Mouse (Mus musculus): ENCODE measurements around the gene Pagr1a. TPM values are rescaled to one million over a fixed set of nuclear protein-coding genes. Genes with fewer than 3 reads are reported as not detected.

Gene Pagr1a
- polyA plus RNA-seq, 2 experiments: 31.9 to 47.6 TPM

GRCm38 (mm10) chr7:127041851-127042672, 24.9 kb upstream of the Pagr1a start, which contains the start of gene Kif22:
TSS of gene Kif22 (minus strand) at chr7:127042471.
- Histone ChIP-seq H3K27me3 (ENCODE audit: control insufficient read depth, insufficient read depth, low read length) (no peaks in the 10 kb centered on the region), H3K27ac (replicated peaks; ENCODE audit: low read depth, low read length) (peak within 1 kb of the TSS; percentile 72), H3K9ac (ENCODE audit: low read depth, low read length, severe bottlenecking) (peak within 1 kb of the TSS; percentile 71), H3K4me2 (replicated peaks; ENCODE audit: low read depth, low read length, severe bottlenecking) (peak within 1 kb of the TSS; percentile 82), H3K4me3 (replicated peaks; ENCODE audit: low read length) (peak within 1 kb of the TSS; percentile 84), H3K36me3 (ENCODE audit: control insufficient read depth, insufficient read depth, low read length) (no peaks in the 10 kb centered on the region), H3K4me1 (ENCODE audit: control insufficient read depth, insufficient read depth, low read length) (peaks cover 4% of the 10 kb centered on the region; the same call in 1 of the 2 replicates), H3K9me3 (ENCODE audit: control insufficient read depth, low read length) (no peaks in the 10 kb centered on the region)
- peak; percentile 86 for DNase-seq (ENCODE audit: low spot score)
- ATAC-seq (ENCODE audit: low FRiP score, low read depth): peak; percentile 88
- TF ChIP-seq POLR2A (IDR thresholded peaks at IDR 0.05; ENCODE audit: borderline replicate concordance, extremely low read depth, insufficient read depth, insufficient read length): no peak
- 1% methylated on average over 52 of the region's 53 CpGs for WGBS

DNA sequence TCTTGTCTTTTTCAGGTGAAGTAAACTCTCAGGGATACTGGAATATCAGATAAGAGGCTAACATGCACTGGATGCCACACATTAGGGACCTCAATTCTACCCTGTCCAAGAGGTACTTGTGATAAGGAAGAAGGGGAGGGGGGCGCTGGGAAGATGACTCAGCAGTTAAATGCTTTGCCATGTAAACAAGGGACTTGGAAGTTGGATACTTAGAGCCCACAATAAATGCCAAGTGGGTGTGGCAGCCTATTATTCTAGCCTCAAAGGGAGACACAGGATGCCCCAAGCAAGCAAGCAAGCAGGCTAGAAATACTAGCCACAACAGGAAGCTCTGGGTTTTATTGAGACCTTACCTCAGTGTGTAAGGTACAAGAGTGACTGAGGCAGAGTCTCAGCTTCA, 14.1 kb upstream of the Pagr1a start:
- no peak overlapping the region for H3K9ac ChIP-seq (ENCODE audit: low read depth, low read length, severe bottlenecking)
- H3K27ac ChIP-seq (replicated peaks; ENCODE audit: low read depth, low read length): no peak overlapping the region
- H3K4me2 ChIP-seq (replicated peaks; ENCODE audit: low read depth, low read length, severe bottlenecking): no peak overlapping the region
- WGBS: 81% methylated on average over 1 of the region's 1 CpGs
- H3K4me1 ChIP-seq (ENCODE audit: control insufficient read depth, insufficient read depth, low read length): peaks cover 7% of the 10 kb centered on the region
- DNase-seq (ENCODE audit: low spot score) (no peak), ATAC-seq (ENCODE audit: low FRiP score, low read depth) (no peak)
- TF ChIP-seq POLR2A (IDR thresholded peaks at IDR 0.05; ENCODE audit: borderline replicate concordance, extremely low read depth, insufficient read depth, insufficient read length): no peak
- H3K9me3 ChIP-seq (ENCODE audit: control insufficient read depth, low read length): no peaks in the 10 kb centered on the region
- H3K27me3 ChIP-seq (ENCODE audit: control insufficient read depth, insufficient read depth, low read length): no peaks in the 10 kb centered on the region
- no peak overlapping the region for H3K4me3 ChIP-seq (replicated peaks; ENCODE audit: low read length)
- H3K36me3 ChIP-seq (ENCODE audit: control insufficient read depth, insufficient read depth, low read length): peaks cover 66% of the 10 kb centered on the region

DNA sequence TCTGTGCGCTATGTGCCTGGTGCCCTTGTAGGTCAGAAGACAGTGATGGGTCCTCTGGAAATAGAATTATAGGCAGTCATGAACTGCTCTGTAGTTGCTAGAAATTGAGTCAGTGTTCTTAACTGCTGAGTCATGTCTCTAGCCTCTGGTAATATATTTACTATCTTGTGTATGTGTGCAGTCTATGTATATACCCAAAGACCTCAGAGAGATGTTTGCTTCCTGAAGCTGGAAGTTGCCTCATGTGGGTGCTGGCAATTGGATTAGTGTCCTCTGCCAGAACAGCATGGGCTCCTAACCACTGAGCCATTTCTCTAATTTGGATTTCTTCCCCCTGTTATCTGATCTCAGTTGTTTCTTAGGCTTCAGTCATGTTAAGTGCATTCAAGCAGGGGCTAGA, 13.0 kb upstream of the Pagr1a start:
- no peak for TF ChIP-seq POLR2A (IDR thresholded peaks at IDR 0.05; ENCODE audit: borderline replicate concordance, extremely low read depth, insufficient read depth, insufficient read length)
- ATAC-seq (ENCODE audit: low FRiP score, low read depth) (no peak), DNase-seq (ENCODE audit: low spot score) (no peak)
- Histone ChIP-seq H3K9ac (ENCODE audit: low read depth, low read length, severe bottlenecking) (no peak overlapping the region), H3K9me3 (ENCODE audit: control insufficient read depth, low read length) (no peaks in the 10 kb centered on the region), H3K27me3 (ENCODE audit: control insufficient read depth, insufficient read depth, low read length) (no peaks in the 10 kb centered on the region), H3K27ac (replicated peaks; ENCODE audit: low read depth, low read length) (no peak overlapping the region), H3K4me3 (replicated peaks; ENCODE audit: low read length) (no peak overlapping the region), H3K4me1 (ENCODE audit: control insufficient read depth, insufficient read depth, low read length) (peaks cover 7% of the 10 kb centered on the region), H3K36me3 (ENCODE audit: control insufficient read depth, insufficient read depth, low read length) (peaks cover 63% of the 10 kb centered on the region), H3K4me2 (replicated peaks; ENCODE audit: low read depth, low read length, severe bottlenecking) (no peak overlapping the region)
- WGBS: 100% methylated on average over 1 of the region's 1 CpGs

- WGBS: 65% methylated on average over 7 of the region's 8 CpGs
- H3K36me3 ChIP-seq (ENCODE audit: control insufficient read depth, insufficient read depth, low read length): peaks cover 66% of the 10 kb centered on the region
- no peaks in the 10 kb centered on the region for H3K9me3 ChIP-seq (ENCODE audit: control insufficient read depth, low read length)
- H3K27ac ChIP-seq (replicated peaks; ENCODE audit: low read depth, low read length): peak overlapping the region; percentile 88
- ATAC-seq (ENCODE audit: low FRiP score, low read depth) (no peak), DNase-seq (ENCODE audit: low spot score) (no peak)
- peak overlapping the region; percentile 53 for H3K9ac ChIP-seq (ENCODE audit: low read depth, low read length, severe bottlenecking)
- H3K4me3 ChIP-seq (replicated peaks; ENCODE audit: low read length): peak overlapping the region; percentile 96
- H3K27me3 ChIP-seq (ENCODE audit: control insufficient read depth, insufficient read depth, low read length): no peaks in the 10 kb centered on the region
- peak overlapping the region; percentile 68 for H3K4me2 ChIP-seq (replicated peaks; ENCODE audit: low read depth, low read length, severe bottlenecking)
- H3K4me1 ChIP-seq (ENCODE audit: control insufficient read depth, insufficient read depth, low read length): peaks cover 26% of the 10 kb centered on the region
- no peak for TF ChIP-seq POLR2A (IDR thresholded peaks at IDR 0.05; ENCODE audit: borderline replicate concordance, extremely low read depth, insufficient read depth, insufficient read length)
These were observed 10.7 kb upstream of the Pagr1a start for GRCm38 (mm10) chr7:127027885-127028284.

DNA sequence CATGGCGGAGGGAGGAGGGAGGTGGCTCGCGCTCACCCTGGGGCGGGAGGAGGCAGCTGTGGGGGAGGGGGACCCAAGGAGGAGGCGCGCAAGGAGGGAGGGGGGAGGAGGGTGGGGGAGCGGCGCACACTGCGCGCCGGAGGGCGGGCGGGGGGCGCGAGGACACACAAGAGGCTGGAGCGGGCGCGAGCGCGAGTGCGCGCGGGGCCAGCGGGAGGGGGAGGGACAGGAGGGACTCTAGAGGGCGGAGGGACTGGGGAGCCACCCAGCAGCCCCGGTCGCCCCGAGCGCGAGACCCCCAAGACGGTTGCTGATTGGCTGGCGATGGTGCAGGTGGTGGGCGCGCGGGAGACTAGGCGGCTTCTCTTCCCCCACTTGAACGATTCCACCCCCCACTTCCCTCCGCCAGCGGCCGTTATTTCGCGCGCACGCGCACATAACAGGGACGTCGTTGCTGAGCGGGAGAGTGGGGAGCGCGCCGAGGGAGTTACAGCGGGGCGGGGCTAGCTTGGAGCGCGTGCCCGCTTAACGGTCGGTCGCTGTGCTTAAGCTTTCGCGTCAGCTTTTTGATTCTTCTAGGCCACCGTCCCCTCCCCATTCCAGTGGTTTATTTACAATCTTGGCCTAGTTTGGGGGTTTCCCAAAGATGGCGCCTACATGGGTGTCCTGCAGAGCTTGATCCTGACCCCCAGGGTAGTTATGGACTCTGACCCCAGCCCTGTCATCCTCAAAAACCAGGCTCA, 10.0 kb upstream of the Pagr1a start, which contains the start of gene Maz:
Gene Maz, minus strand, starts transcription at position 54 of the 743 bp plus-strand sequence.
- H3K27ac ChIP-seq (replicated peaks; ENCODE audit: low read depth, low read length): peak within 1 kb of the TSS; percentile 98
- no peaks in the 10 kb centered on the region for H3K9me3 ChIP-seq (ENCODE audit: control insufficient read depth, low read length)
- peaks cover 66% of the 10 kb centered on the region for H3K36me3 ChIP-seq (ENCODE audit: control insufficient read depth, insufficient read depth, low read length)
- ATAC-seq (ENCODE audit: low FRiP score, low read depth): peak; percentile 92
- peak within 1 kb of the TSS; percentile 96 for H3K4me3 ChIP-seq (replicated peaks; ENCODE audit: low read length)
- under 1% methylated on average over 57 of the region's 63 CpGs for WGBS
- TF ChIP-seq POLR2A (IDR thresholded peaks at IDR 0.05; ENCODE audit: borderline replicate concordance, extremely low read depth, insufficient read depth, insufficient read length): no peak
- H3K9ac ChIP-seq (ENCODE audit: low read depth, low read length, severe bottlenecking): peak within 1 kb of the TSS; percentile 97
- H3K4me1 ChIP-seq (ENCODE audit: control insufficient read depth, insufficient read depth, low read length): peaks cover 31% of the 10 kb centered on the region
- H3K27me3 ChIP-seq (ENCODE audit: control insufficient read depth, insufficient read depth, low read length): no peaks in the 10 kb centered on the region
- peak within 1 kb of the TSS; percentile 90 for H3K4me2 ChIP-seq (replicated peaks; ENCODE audit: low read depth, low read length, severe bottlenecking)
- peak; percentile 100 for DNase-seq (ENCODE audit: low spot score)

Data from limb, embryonic 14.5 days (tissue).